ENCODE assay signal across 19 mouse cellular contexts in genomic region chr7:72543501-72543900, GRCm38 (mm10).
DNase-seq lines count a peak whose midpoint lies in the region; ATAC-seq and TF ChIP-seq lines count a peak whose summit lies in the region.
"Had no signal": no experiment of that assay in that cellular context is flagged by ENCODE, and none has a peak within 500 bp of the region (broad histone marks: within the 10 kb centered on the region; RNA-seq: fewer than 3 reads in every experiment).

No protein-coding gene starts in this region.

- H3K4me1 ChIP-seq in hindbrain, embryonic 12.5 days: peaks cover 29% of the 10 kb centered on the region
- peaks cover 6% of the 10 kb centered on the region for H3K4me1 ChIP-seq in hindbrain, embryonic 16.5 days (ENCODE audit: control insufficient read depth, insufficient read depth, low read depth, low read length)
- H3K4me1 ChIP-seq in intestine, embryonic 16.5 days (ENCODE audit: control insufficient read depth, insufficient read depth, low read length): peaks cover 2% of the 10 kb centered on the region; the same call in 1 of the 2 replicates
- 0 out of 2 replicates have a peak, but pooled peaks cover 4% of the 10 kb centered on the region for H3K4me1 ChIP-seq in intestine, postnatal 0 days (replicated peaks; ENCODE audit: control insufficient read depth, insufficient read depth, low read length)
- H3K4me1 ChIP-seq in lung, embryonic 16.5 days (replicated peaks; ENCODE audit: control insufficient read depth, insufficient read depth, low read length): peaks cover 5% of the 10 kb centered on the region
- H3K4me1 ChIP-seq: embryonic facial prominence, embryonic 13.5 days; heart, embryonic 15.5 days had no signal

- no peak for DNase-seq in lung, postnatal 10 days
- no peak for DNase-seq in cerebellum, adult 11 months
- DNase-seq: B cell, adult 2 months; cerebellum, adult 9-11 months; forebrain, postnatal 0 days; heart, adult 18-20 months; heart, postnatal 14 days had no signal

- 81% methylated on average over 4 of the region's 4 CpGs for WGBS in hindbrain, embryonic 12.5 days
- WGBS in hindbrain, embryonic 16.5 days: 71% methylated on average over 4 of the region's 4 CpGs
- 45% methylated on average over 4 of the region's 4 CpGs for WGBS in intestine, embryonic 16.5 days
- WGBS in intestine, postnatal 0 days: 55% methylated on average over 4 of the region's 4 CpGs
- 33% methylated on average over 4 of the region's 4 CpGs for WGBS in lung, embryonic 16.5 days

- no peak overlapping the region for H3K4me2 ChIP-seq in hindbrain, embryonic 12.5 days (replicated peaks)
- H3K4me2 ChIP-seq in hindbrain, embryonic 16.5 days (ENCODE audit: low read length): no peak overlapping the region
- no peak overlapping the region for H3K4me2 ChIP-seq in intestine, embryonic 16.5 days (ENCODE audit: low read depth, low read length)
- no peak overlapping the region for H3K4me2 ChIP-seq in intestine, postnatal 0 days (replicated peaks; ENCODE audit: low read depth)
- no peak overlapping the region for H3K4me2 ChIP-seq in lung, embryonic 16.5 days (ENCODE audit: low read depth, low read length)
- H3K4me2 ChIP-seq: embryonic facial prominence, embryonic 13.5 days; heart, embryonic 12.5 days; heart, embryonic 15.5 days had no signal

- no peak for ATAC-seq in hindbrain, embryonic 12.5 days (ENCODE audit: low FRiP score)
- no peak for ATAC-seq in hindbrain, embryonic 16.5 days
- ATAC-seq in intestine, embryonic 16.5 days: 0 out of 2 replicates have a peak, but pooled peaks have one; percentile 18
- no peak for ATAC-seq in intestine, postnatal 0 days
- ATAC-seq in lung, embryonic 16.5 days (ENCODE audit: low read depth): peak; percentile 19; the same call in 1 of the 2 replicates
- ATAC-seq: forebrain, postnatal 0 days; Patski had no signal

- H3K27ac ChIP-seq in hindbrain, embryonic 12.5 days: peak overlapping the region; percentile 31; the same call in 1 of the 2 replicates
- no peak overlapping the region for H3K27ac ChIP-seq in hindbrain, embryonic 16.5 days (ENCODE audit: low read depth, low read length)
- H3K27ac ChIP-seq in intestine, embryonic 16.5 days (ENCODE audit: low read length): no peak overlapping the region
- H3K27ac ChIP-seq in intestine, postnatal 0 days (ENCODE audit: low read depth, low read length): no peak overlapping the region
- H3K27ac ChIP-seq in lung, embryonic 16.5 days (ENCODE audit: low read length): peak overlapping the region; percentile 23; the same call in 1 of the 2 replicates
- H3K27ac ChIP-seq: embryonic facial prominence, embryonic 13.5 days; heart, embryonic 15.5 days had no signal

- H3K4me3 ChIP-seq in hindbrain, embryonic 12.5 days: no peak overlapping the region
- no peak overlapping the region for H3K4me3 ChIP-seq in hindbrain, embryonic 16.5 days (ENCODE audit: low read length)
- no peak overlapping the region for H3K4me3 ChIP-seq in intestine, embryonic 16.5 days (ENCODE audit: low read length)
- no peak overlapping the region for H3K4me3 ChIP-seq in intestine, postnatal 0 days (ENCODE audit: low read depth, low read length)
- H3K4me3 ChIP-seq in lung, embryonic 16.5 days (ENCODE audit: low read length): no peak overlapping the region
- H3K4me3 ChIP-seq: embryonic facial prominence, embryonic 13.5 days; gastrocnemius, adult 2 months; heart, embryonic 12.5 days; heart, embryonic 15.5 days had no signal

- H3K9ac ChIP-seq in hindbrain, embryonic 12.5 days: no peak overlapping the region
- H3K9ac ChIP-seq in hindbrain, embryonic 16.5 days (ENCODE audit: low read depth, low read length): no peak overlapping the region
- no peak overlapping the region for H3K9ac ChIP-seq in intestine, embryonic 16.5 days (ENCODE audit: low read depth, low read length)
- H3K9ac ChIP-seq in intestine, postnatal 0 days (ENCODE audit: low read depth, low read length): no peak overlapping the region
- H3K9ac ChIP-seq in lung, embryonic 16.5 days (ENCODE audit: low read length): no peak overlapping the region
- H3K9ac ChIP-seq: embryonic facial prominence, embryonic 13.5 days; forebrain, postnatal 0 days; heart, embryonic 12.5 days; heart, embryonic 15.5 days had no signal

- H3K9me3 ChIP-seq in hindbrain, embryonic 12.5 days (replicated peaks): peaks cover 7% of the 10 kb centered on the region
- peaks cover 3% of the 10 kb centered on the region; the same call in 1 of the 2 replicates for H3K9me3 ChIP-seq in hindbrain, embryonic 16.5 days (ENCODE audit: control insufficient read depth, low read length)
- H3K9me3 ChIP-seq in intestine, embryonic 16.5 days (ENCODE audit: control insufficient read depth, low read length): peaks cover 5% of the 10 kb centered on the region; the same call in 1 of the 2 replicates
- H3K9me3 ChIP-seq in intestine, postnatal 0 days (ENCODE audit: control insufficient read depth): no peaks in the 10 kb centered on the region
- no peaks in the 10 kb centered on the region for H3K9me3 ChIP-seq in lung, embryonic 16.5 days (ENCODE audit: control insufficient read depth, low read length)
- H3K9me3 ChIP-seq: heart, embryonic 15.5 days had no signal

- H3K27me3 ChIP-seq in hindbrain, embryonic 12.5 days: no peaks in the 10 kb centered on the region
- H3K27me3 ChIP-seq in hindbrain, embryonic 16.5 days (replicated peaks; ENCODE audit: control insufficient read depth, insufficient read depth, low read length): no peaks in the 10 kb centered on the region
- no peaks in the 10 kb centered on the region for H3K27me3 ChIP-seq in intestine, embryonic 16.5 days (replicated peaks; ENCODE audit: control insufficient read depth, insufficient read depth, low read length)
- H3K27me3 ChIP-seq in intestine, postnatal 0 days (replicated peaks; ENCODE audit: control insufficient read depth, insufficient read depth, low read length): no peaks in the 10 kb centered on the region
- H3K27me3 ChIP-seq in lung, embryonic 16.5 days (ENCODE audit: control insufficient read depth, insufficient read depth, low read depth, low read length): no peaks in the 10 kb centered on the region
- H3K27me3 ChIP-seq: CH12.LX; embryonic facial prominence, embryonic 13.5 days; heart, embryonic 12.5 days; heart, embryonic 15.5 days; Patski had no signal

- H3K36me3 ChIP-seq in hindbrain, embryonic 12.5 days: 0 out of 2 replicates have a peak, but pooled peaks cover 4% of the 10 kb centered on the region
- no peaks in the 10 kb centered on the region for H3K36me3 ChIP-seq in hindbrain, embryonic 16.5 days (ENCODE audit: control insufficient read depth, insufficient read depth, low read length)
- H3K36me3 ChIP-seq in intestine, embryonic 16.5 days (ENCODE audit: control insufficient read depth, insufficient read depth, low read length): no peaks in the 10 kb centered on the region
- H3K36me3 ChIP-seq in intestine, postnatal 0 days (ENCODE audit: control insufficient read depth, insufficient read depth): no peaks in the 10 kb centered on the region
- H3K36me3 ChIP-seq in lung, embryonic 16.5 days (ENCODE audit: control insufficient read depth, insufficient read depth, low read length): no peaks in the 10 kb centered on the region
- H3K36me3 ChIP-seq: embryonic facial prominence, embryonic 13.5 days; G1E; heart, embryonic 12.5 days; heart, embryonic 15.5 days had no signal

- no peak for TF ChIP-seq CTCF in intestine, postnatal 0 days (IDR thresholded peaks at IDR 0.05; ENCODE audit: low read depth)

Comparison
In these comparisons a context has a peak if more than half of its experiments do, and no peak if none do; other contexts are left out.
1. ATAC-seq: peak in intestine, embryonic 16.5 days (single experiment) and lung, embryonic 16.5 days (single experiment); none in hindbrain, embryonic 12.5 days (single experiment), hindbrain, embryonic 16.5 days (single experiment) and intestine, postnatal 0 days (single experiment).
2. H3K27ac ChIP-seq: peak in hindbrain, embryonic 12.5 days (single experiment) and lung, embryonic 16.5 days (single experiment); none in hindbrain, embryonic 16.5 days (single experiment), intestine, embryonic 16.5 days (single experiment) and intestine, postnatal 0 days (single experiment).